Mouse (Mus musculus) limb, embryonic 10.5 days (tissue): ENCODE results near the gene Ckap2l. TPM values are rescaled to one million over a fixed set of nuclear protein-coding genes. Genes with fewer than 3 reads are reported as not detected.
A peak's percentile ranks its signal among the peaks of the same experiment; 100 is the strongest.

Source experiments
- DNase-seq: peaks from one replicate; pipeline ENCODE4 v3.0.0-alpha.2; 2017; ENCODE audit warnings: low spot score
- H3K27ac ChIP-seq: fragments of 300-500 bp; sonication (generic); 2 replicates; pipeline ENCODE4 v1.5.1; 2016; ENCODE audit warnings: mild to moderate bottlenecking
- H3K27me3 ChIP-seq: fragments of 300-500 bp; sonication (generic); 2 replicates; pipeline ENCODE4 v1.6.1; 2016; ENCODE audit warnings: low read depth, mild to moderate bottlenecking; ENCODE audit not compliant: poor library complexity, severe bottlenecking
- H3K36me3 ChIP-seq: fragments of 300-500 bp; sonication (generic); 2 replicates; pipeline ENCODE4 v1.6.1; 2016; ENCODE audit warnings: mild to moderate bottlenecking, moderate library complexity
- H3K4me1 ChIP-seq: fragments of 300-500 bp; sonication (generic); 2 replicates; pipeline ENCODE4 v1.6.1; 2016
- H3K4me3 ChIP-seq: fragments of 300-500 bp; sonication (generic); 2 replicates; pipeline ENCODE4 v1.5.1; 2016; ENCODE audit warnings: mild to moderate bottlenecking, moderate library complexity
- H3K9me3 ChIP-seq: fragments of 300-500 bp; sonication (generic); replicated peaks from 2 replicates; pipeline ENCODE4 v1.6.1; 2016; ENCODE audit warnings: mild to moderate bottlenecking
- WGBS: fragments of 180-500 bp; shearing (Covaris S2); methylation state at CpG from one replicate; pipeline ENCODE4 v1.1.7; 2016; 5-methylcytosine and 5-hydroxymethylcytosine counted together
- polyA plus RNA-seq: library from polyadenylated mRNA; unstranded; fragments of >200 nt; fragmentation: Nextera tagmentation; extraction: Ambion mirVana; gene quantifications from 2 replicates; pipeline ENCODE4 v1.2.1, GENCODE M21; 2016

The Ckap2l gene
- polyA plus RNA-seq, 1 experiment from 2014 or later: 62.8 TPM

DNA sequence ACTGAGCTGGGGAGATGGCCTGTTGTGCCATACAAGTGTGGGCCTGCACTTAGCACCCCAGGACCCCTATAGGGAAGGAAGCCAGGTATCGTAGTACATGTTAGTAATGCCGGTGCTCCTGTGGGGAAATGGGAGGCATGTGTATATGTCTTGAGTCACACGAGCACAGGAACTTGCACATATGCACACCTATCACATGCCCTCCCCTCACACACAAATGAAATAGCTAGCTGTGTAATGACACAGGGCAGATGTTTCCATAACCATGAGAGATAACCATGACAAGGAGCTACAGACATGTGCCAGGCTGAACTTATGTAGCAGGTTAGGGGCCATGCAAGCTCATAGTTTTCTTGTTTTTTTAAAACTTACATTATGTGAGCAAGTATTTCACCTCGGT lies 54.0 kb downstream of the Ckap2l start:
- Histone ChIP-seq H3K27ac (no peak overlapping the region), H3K4me1 (peaks cover 31% of the 10 kb centered on the region), H3K27me3 (no peaks in the 10 kb centered on the region), H3K36me3 (no peaks in the 10 kb centered on the region), H3K4me3 (no peak overlapping the region), H3K9me3 (no peaks in the 10 kb centered on the region)
- 88% methylated on average over 4 of the region's 4 CpGs for WGBS
- DNase-seq: no peak

DNA sequence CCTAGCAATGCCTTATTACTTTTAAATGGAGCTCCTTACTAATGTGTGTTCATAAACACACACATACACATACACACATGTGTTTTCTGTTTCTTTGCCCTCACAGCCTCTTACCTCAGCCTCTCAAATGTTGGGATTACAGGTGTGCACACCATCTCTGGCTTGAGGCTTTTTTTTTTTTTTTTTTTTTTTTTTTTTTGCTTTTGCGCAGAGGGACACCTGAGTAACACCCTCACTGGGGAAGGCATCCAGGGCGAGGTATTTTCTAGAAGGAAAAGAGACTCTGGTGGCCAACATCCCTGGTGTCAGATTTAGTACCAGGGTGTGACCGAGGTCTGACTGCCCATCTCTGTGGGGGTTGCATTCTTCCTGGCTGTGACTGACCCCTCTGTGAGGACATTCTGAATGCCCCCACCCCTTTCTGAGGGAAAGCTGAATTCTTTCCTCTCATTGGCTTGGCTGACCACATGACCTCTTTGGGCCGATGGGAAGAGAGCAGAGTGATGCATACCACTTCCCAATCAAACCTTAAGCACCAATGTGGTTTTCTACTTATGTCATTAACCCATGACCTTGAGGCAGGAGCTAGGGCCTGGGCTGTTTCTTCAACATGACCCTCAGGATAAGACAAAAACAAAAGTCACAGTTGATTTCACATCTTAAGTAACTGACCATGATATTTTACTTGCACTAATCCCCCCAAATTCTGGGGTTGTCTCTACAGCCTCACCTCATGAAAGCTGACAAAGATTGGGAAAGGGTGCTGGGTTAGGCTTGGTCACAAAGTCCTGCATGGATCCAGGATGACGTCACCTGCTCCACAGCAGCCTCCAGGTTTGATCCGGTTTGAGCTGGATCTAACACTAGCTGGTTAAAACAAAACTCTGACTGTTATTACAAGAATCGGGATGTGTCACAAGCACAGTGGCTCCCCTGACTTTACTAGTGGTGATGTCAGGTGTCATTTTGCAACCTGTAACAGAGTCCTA lies 54.9 kb downstream of the Ckap2l start:
- 57% methylated on average over 7 of the region's 7 CpGs for WGBS

DNA sequence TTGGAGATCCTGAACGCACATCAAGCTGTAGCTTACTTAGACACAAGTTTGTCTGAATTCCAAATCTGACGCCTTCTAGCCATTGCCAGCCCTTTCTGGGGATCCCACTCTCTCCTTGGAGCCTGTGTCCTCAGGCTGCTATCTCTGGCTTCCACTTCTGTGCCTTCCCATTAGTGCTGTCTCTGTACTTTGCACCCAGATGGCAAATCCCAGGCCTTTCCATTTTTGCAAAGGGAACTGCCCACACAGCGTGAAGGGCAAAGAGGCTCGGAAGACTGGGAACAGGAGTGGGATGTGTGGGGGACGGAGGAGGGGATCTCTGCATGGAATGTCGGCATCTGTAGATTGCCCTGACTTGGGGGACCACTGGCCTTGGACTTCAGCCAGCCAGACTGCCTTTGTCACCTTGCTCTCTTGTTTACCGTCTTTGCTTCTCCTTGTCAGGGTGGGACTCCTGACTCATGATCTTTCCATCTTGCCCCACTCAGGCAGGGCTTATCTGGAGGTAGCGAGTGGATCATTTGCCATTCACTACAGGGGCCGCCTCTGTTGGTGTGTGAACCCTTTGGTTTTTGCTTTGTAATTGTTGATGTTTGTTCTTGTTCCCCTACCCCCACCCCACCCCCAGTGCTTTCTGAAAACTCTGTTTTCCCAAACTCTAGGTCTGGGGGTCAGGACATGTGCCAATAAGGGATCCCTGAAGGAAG lies 56.1 kb downstream of the Ckap2l start:
- Histone ChIP-seq H3K27ac (peak overlapping the region; percentile 26; the same call in 1 of the 2 replicates), H3K27me3 (no peaks in the 10 kb centered on the region), H3K36me3 (no peaks in the 10 kb centered on the region), H3K9me3 (no peaks in the 10 kb centered on the region), H3K4me1 (peaks cover 31% of the 10 kb centered on the region), H3K4me3 (no peak overlapping the region)
- WGBS: 69% methylated on average over 9 of the region's 9 CpGs
- no peak for DNase-seq

More for the DNA sequence above, 54.9 kb downstream of the Ckap2l start:
- H3K4me3 ChIP-seq: no peak overlapping the region
- no peaks in the 10 kb centered on the region for H3K27me3 ChIP-seq
- H3K4me1 ChIP-seq: peaks cover 31% of the 10 kb centered on the region
- 0 out of 2 replicates have a peak overlapping the region, but pooled peaks have one; percentile 26 for H3K27ac ChIP-seq
- H3K36me3 ChIP-seq: no peaks in the 10 kb centered on the region
- H3K9me3 ChIP-seq: no peaks in the 10 kb centered on the region
- no peak for DNase-seq

DNA sequence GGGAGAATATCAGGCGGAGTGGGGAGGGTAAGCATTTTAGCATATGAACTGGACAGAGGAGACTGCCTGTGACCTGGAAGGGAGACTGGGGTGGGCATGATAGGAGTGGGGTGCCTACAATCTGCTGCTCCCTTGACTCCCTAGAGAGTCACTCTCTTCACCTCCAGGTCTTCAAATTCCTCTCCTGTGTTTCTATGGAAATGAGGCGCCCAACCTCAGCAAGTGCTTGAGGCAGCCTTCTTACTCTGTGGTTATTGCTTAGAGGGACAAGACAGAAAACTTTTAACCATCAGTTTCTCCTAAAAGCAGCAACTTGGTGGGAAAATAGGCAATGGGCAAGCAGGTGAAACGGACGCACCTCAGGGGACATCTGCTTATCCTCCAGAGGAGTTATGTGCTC lies 60.5 kb downstream of the Ckap2l start:
- no peak overlapping the region for H3K4me3 ChIP-seq
- H3K36me3 ChIP-seq: no peaks in the 10 kb centered on the region
- no peaks in the 10 kb centered on the region for H3K27me3 ChIP-seq
- H3K4me1 ChIP-seq: peaks cover 9% of the 10 kb centered on the region
- no peak for DNase-seq
- no peak overlapping the region for H3K27ac ChIP-seq
- WGBS: 76% methylated on average over 4 of the region's 4 CpGs
- H3K9me3 ChIP-seq: no peaks in the 10 kb centered on the region

DNA sequence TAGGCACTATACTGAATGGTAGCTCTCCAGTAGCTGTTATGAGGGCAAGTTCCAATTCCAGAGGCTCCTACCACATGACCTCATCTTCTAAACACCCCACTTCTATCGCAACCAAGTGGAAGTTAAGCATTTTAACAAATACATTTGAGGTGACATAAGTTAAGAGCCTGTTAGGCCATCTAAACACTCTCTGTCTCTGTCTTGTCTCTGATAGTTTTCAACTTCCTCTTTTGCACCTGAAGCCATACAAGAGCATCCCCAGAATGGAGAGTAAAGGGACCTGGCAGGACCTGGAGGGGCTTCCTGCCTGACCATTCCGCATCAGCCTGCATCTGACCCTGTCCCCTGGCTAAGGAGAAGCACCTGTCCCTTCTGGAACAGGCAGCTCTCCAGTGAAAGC lies 62.3 kb downstream of the Ckap2l start:
- WGBS: 85% methylated on average over 2 of the region's 2 CpGs
- no peak overlapping the region for H3K27ac ChIP-seq

DNA sequence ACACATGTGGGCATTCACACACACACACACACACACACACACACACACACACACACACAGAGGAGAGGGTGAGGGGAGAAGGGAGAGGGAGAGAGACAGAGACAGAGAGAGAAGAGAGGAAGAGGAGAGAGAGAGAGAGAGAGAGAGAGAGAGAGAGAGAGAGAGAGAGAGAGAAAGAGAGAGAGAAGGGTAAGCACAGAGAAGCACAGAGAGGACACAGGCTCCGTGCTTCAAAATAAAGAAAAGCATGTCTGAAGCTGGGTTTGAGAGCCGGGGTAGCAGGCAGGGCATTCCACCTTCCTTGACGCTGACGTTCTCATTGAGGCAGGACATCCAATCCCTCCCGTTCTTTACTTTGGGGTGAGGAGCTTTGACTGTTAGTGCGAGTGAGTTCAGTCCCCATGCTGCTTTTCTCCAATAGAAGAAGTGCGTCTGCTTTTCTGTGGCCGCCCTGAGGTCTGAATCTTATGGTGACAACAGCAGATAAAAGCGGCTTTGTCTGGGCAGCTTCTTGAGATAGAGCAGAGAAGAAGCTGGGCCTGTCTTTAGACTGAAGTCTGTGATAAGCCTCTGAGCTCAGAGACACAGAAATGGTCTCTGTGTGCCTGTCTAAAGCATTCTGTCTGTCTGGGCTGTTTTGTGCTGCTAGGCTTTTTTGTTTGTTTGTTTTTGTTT lies 63.1 kb downstream of the Ckap2l start:
- H3K4me1 ChIP-seq: no peaks in the 10 kb centered on the region
- no peaks in the 10 kb centered on the region for H3K9me3 ChIP-seq
- no peak overlapping the region for H3K4me3 ChIP-seq
- no peak overlapping the region; the same call in 1 of the 2 replicates for H3K27ac ChIP-seq
- DNase-seq: no peak
- WGBS: 55% methylated on average over 9 of the region's 9 CpGs
- no peaks in the 10 kb centered on the region for H3K27me3 ChIP-seq
- no peaks in the 10 kb centered on the region for H3K36me3 ChIP-seq

More for the DNA sequence above, 62.3 kb downstream of the Ckap2l start:
- DNase-seq: no peak
- no peak overlapping the region for H3K4me3 ChIP-seq
- H3K27me3 ChIP-seq: no peaks in the 10 kb centered on the region
- no peaks in the 10 kb centered on the region for H3K4me1 ChIP-seq
- no peaks in the 10 kb centered on the region for H3K36me3 ChIP-seq
- H3K9me3 ChIP-seq: no peaks in the 10 kb centered on the region

DNA sequence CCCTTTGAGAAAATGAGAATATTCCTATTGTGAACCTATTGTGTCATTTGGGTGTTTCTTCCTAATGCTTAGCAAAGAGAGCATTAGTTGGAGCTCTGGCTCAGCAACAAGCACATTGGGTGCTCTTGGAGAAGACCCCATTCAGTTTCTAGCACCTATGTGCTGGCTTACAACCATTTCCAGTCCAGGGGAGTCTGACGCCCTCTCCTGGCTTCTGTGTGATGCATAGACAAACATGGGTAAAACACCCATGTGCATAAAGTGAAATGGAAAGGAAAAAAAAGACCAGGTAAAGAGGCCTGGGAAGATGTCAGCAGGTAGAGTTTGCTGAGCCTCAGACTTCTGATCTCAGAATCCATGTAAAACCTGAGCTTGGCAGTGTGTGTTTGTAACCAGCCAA lies 63.8 kb downstream of the Ckap2l start:
- Histone ChIP-seq H3K4me1 (no peaks in the 10 kb centered on the region), H3K27ac (no peak overlapping the region), H3K36me3 (no peaks in the 10 kb centered on the region), H3K27me3 (no peaks in the 10 kb centered on the region), H3K4me3 (no peak overlapping the region), H3K9me3 (no peaks in the 10 kb centered on the region)
- WGBS: 92% methylated on average over 1 of the region's 1 CpGs
- no peak for DNase-seq

DNA sequence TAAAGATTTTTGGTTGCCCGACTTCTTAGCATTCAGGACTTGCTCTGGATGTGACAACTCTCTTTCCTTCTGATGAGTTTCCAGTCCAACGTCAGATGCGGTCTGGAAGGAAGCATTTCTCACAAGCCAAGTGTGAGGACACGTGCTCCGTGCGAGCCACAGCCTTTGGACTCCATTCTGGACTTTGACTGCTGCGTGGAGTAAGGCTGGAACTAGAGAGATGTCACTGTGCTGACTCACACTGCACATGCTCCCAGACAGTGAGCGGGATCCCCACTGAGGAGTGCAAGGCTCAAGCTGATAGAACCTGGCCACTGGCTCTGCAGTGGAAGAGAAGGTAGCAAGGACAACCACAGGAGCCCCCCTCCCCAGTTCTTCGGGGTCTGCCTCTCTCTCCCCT lies 64.5 kb downstream of the Ckap2l start:
- no peaks in the 10 kb centered on the region for H3K36me3 ChIP-seq
- H3K27me3 ChIP-seq: no peaks in the 10 kb centered on the region
- no peaks in the 10 kb centered on the region for H3K4me1 ChIP-seq
- H3K9me3 ChIP-seq: no peaks in the 10 kb centered on the region
- H3K4me3 ChIP-seq: no peak overlapping the region
- DNase-seq: no peak
- WGBS: 84% methylated on average over 9 of the region's 9 CpGs
- H3K27ac ChIP-seq: peak overlapping the region; percentile 39; the same call in 1 of the 2 replicates

DNA sequence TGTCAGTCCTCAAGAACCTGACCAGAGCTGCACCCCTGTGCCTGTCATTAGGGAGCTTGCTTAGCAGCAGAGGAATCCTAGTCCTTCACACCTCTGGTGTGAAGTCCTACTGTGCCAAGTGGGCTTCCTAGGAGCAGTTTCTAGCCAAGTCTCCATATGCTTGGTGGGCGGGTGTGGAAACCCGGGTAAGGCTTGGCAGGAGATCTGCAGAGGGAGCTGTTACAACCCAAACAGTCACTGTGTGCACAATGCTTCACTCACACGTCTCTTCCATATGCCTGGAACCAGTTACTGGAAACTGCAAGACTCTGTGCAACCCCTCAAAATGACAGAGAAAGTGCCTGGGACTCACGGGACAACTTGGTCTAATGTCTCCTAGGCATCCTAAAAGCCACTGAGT lies 65.0 kb downstream of the Ckap2l start:
- H3K9me3 ChIP-seq: no peaks in the 10 kb centered on the region
- H3K4me1 ChIP-seq: no peaks in the 10 kb centered on the region
- no peaks in the 10 kb centered on the region for H3K36me3 ChIP-seq
- DNase-seq: no peak
- WGBS: 45% methylated on average over 4 of the region's 4 CpGs
- no peak overlapping the region for H3K4me3 ChIP-seq
- H3K27me3 ChIP-seq: no peaks in the 10 kb centered on the region
- no peak overlapping the region for H3K27ac ChIP-seq

DNA sequence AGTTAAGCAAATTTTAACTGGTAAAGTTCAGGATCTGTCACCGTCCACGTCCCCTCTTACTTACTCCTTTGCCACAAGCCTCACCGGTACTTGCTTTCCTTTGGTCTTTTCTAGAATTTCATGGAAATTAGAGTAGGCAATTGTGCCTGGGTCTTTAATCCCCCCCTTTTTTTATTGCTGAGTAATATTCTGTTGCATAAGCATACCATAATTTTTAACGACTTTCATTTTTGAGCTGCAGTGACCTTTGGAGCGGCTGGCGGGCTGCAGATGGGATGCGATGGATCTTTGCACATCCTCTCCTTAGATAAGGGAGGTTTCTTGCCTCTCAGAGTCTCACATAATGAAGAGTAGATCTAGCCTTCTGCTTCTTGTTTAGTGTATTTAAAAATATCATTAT lies 67.7 kb downstream of the Ckap2l start:
- H3K36me3 ChIP-seq: no peaks in the 10 kb centered on the region
- H3K27me3 ChIP-seq: no peaks in the 10 kb centered on the region
- peaks cover 8% of the 10 kb centered on the region; the same call in 1 of the 2 replicates for H3K4me1 ChIP-seq
- 95% methylated on average over 7 of the region's 7 CpGs for WGBS
- no peak overlapping the region for H3K27ac ChIP-seq
- DNase-seq: no peak
- no peak overlapping the region for H3K4me3 ChIP-seq
- H3K9me3 ChIP-seq: no peaks in the 10 kb centered on the region

DNA sequence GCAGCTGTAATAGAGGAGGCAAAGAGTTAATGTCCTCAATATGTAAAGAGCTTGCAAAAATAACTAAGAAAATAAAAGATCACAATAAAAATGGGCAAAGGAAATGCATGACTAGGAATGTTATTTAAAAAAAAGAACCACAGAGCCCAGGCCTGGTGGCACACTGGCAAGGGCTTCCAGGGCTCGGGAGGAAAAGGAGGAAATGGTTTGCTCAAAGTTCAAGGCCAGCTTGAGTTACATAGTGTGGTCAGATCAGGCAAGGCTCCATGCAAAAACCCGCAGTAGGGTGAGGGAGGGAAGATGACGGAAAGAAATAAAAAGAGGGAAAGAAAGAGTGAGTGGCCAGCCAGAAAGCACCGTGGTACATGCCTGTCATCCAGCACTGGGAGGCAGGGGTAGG lies 68.4 kb downstream of the Ckap2l start:
- Histone ChIP-seq H3K9me3 (no peaks in the 10 kb centered on the region), H3K4me1 (peaks cover 8% of the 10 kb centered on the region; the same call in 1 of the 2 replicates), H3K27me3 (no peaks in the 10 kb centered on the region), H3K36me3 (no peaks in the 10 kb centered on the region), H3K27ac (no peak overlapping the region), H3K4me3 (no peak overlapping the region)
- no peak for DNase-seq
- 94% methylated on average over 4 of the region's 4 CpGs for WGBS

DNA sequence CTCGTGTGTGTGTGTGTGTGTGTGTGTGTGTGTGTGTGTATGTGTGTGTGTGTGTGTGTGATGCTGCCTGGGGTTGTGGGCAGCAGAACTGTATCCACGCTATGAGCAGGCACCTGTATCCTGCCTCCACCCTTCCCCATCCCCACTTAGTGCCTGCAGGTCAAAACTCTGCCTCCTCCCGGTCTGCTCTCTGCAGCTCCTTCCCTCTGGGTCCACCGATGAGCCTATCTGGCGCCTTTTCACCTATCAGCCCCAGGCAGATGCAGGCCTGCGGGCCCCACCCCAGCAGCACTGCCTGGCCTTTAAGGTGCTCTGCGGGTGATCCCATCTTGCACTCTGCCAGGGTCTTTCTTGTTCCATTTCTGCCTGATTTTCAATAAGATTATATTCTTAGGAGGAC lies 69.3 kb downstream of the Ckap2l start:
- Histone ChIP-seq H3K4me3 (no peak overlapping the region), H3K4me1 (peaks cover 8% of the 10 kb centered on the region; the same call in 1 of the 2 replicates), H3K36me3 (no peaks in the 10 kb centered on the region), H3K27ac (no peak overlapping the region; the same call in 1 of the 2 replicates), H3K9me3 (no peaks in the 10 kb centered on the region), H3K27me3 (no peaks in the 10 kb centered on the region)
- WGBS: 79% methylated on average over 6 of the region's 7 CpGs
- no peak for DNase-seq
